Mouse (Mus musculus) embryonic facial prominence, embryonic 11.5 days (tissue): ENCODE data around the gene Sspo. TPM values are rescaled to one million over a fixed set of nuclear protein-coding genes. Genes with fewer than 3 reads are reported as not detected.
"Not testable (repeated sequence)": the region's sequence is repeated elsewhere in the genome, so short reads cannot be mapped to it uniquely, and the experiment has no call there.

ENCODE experiments used
- ATAC-seq: fragments of 200-750 bp; cut with Nextera tagmentation; replicated peaks from 2 replicates; pipeline ENCODE4 v1.8.0; 2017; ENCODE audit warnings: low read depth; ENCODE audit not compliant: insufficient number of reproducible peaks, low FRiP score, low TSS enrichment
- DNase-seq: peaks from one replicate; pipeline ENCODE4 v3.0.0-alpha.2; 2015; ENCODE audit warnings: low spot score
- H3K27ac ChIP-seq: fragments of 300-500 bp; sonication (generic); replicated peaks from 2 replicates; pipeline ENCODE4 v1.5.1; 2014; ENCODE audit warnings: mild to moderate bottlenecking, low read depth, low read length, control low read depth
- H3K27me3 ChIP-seq: fragments of 300-500 bp; sonication (generic); 2 replicates; pipeline ENCODE4 v1.6.1; 2014; ENCODE audit warnings: mild to moderate bottlenecking, low read length, moderate library complexity, mixed read lengths; ENCODE audit not compliant: control insufficient read depth, insufficient read depth
- H3K36me3 ChIP-seq: fragments of 300-500 bp; sonication (generic); replicated peaks from 2 replicates; pipeline ENCODE4 v1.6.1; 2014; ENCODE audit warnings: low read depth, mild to moderate bottlenecking, low read length, moderate library complexity, mixed read lengths; ENCODE audit not compliant: control insufficient read depth, insufficient read depth
- H3K4me1 ChIP-seq: fragments of 300-500 bp; sonication (generic); 2 replicates; pipeline ENCODE4 v1.6.1; 2014; ENCODE audit warnings: low read length, mixed read lengths; ENCODE audit not compliant: control insufficient read depth, insufficient read depth
- H3K4me2 ChIP-seq: fragments of 300-500 bp; sonication (generic); 2 replicates; pipeline ENCODE4 v1.6.1; 2014; ENCODE audit warnings: low read depth, mild to moderate bottlenecking, control low read depth, low read length, moderate library complexity
- H3K4me3 ChIP-seq: fragments of 300-500 bp; sonication (generic); 2 replicates; pipeline ENCODE4 v1.5.1; 2014; ENCODE audit warnings: low read depth, low read length, control low read depth
- H3K9ac ChIP-seq: fragments of 300-500 bp; sonication (generic); replicated peaks from 2 replicates; pipeline ENCODE4 v1.6.1; 2014; ENCODE audit warnings: mild to moderate bottlenecking, control low read depth, low read length
- H3K9me3 ChIP-seq: fragments of 300-500 bp; sonication (generic); replicated peaks from 2 replicates; pipeline ENCODE4 v1.6.1; 2016; ENCODE audit warnings: mild to moderate bottlenecking, low read length, inconsistent platforms, mixed read lengths; ENCODE audit not compliant: control insufficient read depth
- WGBS: fragments of 180-500 bp; shearing (Covaris S2); extraction: QIAGEN DNeasy Blood & Tissue Kit; methylation state at CpG from one replicate; pipeline ENCODE4 v1.1.7; 2014; 5-methylcytosine and 5-hydroxymethylcytosine counted together
- polyA plus RNA-seq: library from polyadenylated mRNA; unstranded; fragments of >200 nt; fragmentation: Nextera tagmentation; extraction: Ambion mirVana; gene quantifications from 2 replicates; pipeline ENCODE4 v1.2.1, GENCODE M21; 2014

The Sspo gene
- polyA plus RNA-seq, 1 experiment from 2014 or later: 0.36 TPM

DNA sequence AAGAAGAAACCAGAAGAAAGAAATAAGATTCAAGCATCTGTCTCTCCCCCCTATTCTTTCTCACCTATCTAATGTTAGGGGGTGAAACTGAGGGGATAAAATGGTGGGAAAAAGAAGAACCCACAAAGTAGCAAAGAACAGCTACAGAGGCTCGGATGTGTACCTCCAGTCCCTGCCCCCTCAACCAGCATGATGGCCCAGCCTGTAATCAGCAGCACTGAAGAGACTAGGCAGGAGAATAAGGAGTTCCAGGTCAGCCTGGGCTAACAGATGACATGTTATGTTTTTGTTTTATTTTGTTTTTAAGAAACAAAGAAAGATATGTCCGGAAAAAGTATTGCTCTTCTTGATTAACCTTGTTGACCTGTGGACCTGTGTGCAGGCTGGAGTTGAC lies 55.8 kb downstream of the Sspo start:
- 13% methylated on average over 2 of the region's 2 CpGs for WGBS
- H3K36me3 ChIP-seq: no peaks in the 10 kb centered on the region
- DNase-seq (no peak), ATAC-seq (peak; percentile 45; the same call in 1 of the 2 replicates)
- H3K4me1 ChIP-seq: no peaks in the 10 kb centered on the region
- no peak overlapping the region for H3K4me2 ChIP-seq
- no peak overlapping the region for H3K4me3 ChIP-seq
- H3K27ac ChIP-seq: no peak overlapping the region
- H3K27me3 ChIP-seq: no peaks in the 10 kb centered on the region
- no peak overlapping the region for H3K9ac ChIP-seq
- no peaks in the 10 kb centered on the region for H3K9me3 ChIP-seq

DNA sequence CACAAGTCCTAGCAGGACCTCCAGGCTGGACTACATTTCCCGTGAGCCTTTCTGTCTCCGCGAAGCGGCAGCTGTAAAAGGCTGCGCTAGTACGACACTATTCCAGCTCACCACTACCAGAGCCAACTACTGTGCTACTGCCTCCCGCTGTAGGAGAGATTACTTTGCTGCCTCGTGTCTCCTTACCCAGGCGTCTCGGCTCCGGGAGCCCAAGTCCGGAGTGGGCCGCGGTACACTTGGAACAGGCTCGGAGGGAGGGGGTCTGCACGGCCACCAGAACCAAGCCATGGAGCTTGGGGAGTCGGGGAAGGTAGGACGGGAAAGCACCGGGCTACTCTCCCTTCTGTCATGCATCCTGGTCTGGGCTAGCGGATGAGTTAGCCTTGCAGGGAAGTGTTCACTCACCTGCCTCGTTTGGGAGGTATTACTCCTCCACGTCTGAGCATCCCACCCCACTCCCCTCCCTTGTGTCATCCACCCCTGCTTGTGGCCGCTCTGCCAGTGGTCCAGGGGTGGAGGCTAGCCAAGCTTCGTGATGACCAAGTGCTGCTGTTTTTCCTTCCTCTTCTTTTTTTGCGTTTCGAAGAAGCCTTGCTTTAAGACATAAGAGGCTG lies 56.3 kb downstream of the Sspo start:
- peak; percentile 94 for ATAC-seq

DNA sequence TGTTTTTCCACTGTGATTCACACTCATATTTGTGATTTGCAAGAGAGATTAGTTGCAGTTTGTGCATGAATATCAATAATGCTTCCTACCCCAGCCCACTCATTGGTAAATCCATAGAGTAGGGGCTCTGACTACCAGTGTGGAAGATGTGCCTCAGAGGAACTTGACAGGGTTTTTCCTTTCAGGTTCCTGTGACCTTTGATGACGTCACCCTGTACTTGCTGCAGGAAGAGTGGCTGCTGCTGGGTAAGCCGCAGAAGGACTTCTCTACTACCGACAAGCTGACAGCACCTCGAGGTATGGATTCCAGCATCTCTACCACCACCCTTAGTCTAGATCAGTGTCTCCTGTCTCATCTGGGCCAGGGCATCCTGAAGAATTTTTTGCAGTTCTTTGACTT lies 60.1 kb downstream of the Sspo start:
- Histone ChIP-seq H3K9me3 (no peaks in the 10 kb centered on the region), H3K4me2 (no peak overlapping the region), H3K27me3 (no peaks in the 10 kb centered on the region), H3K36me3 (no peaks in the 10 kb centered on the region), H3K4me3 (no peak overlapping the region), H3K27ac (no peak overlapping the region), H3K4me1 (no peaks in the 10 kb centered on the region), H3K9ac (no peak overlapping the region)
- ATAC-seq: no peak
- WGBS: 83% methylated on average over 4 of the region's 4 CpGs
- no peak for DNase-seq

More for the DNA sequence above, 56.3 kb downstream of the Sspo start:
- Histone ChIP-seq H3K36me3 (no peaks in the 10 kb centered on the region), H3K9me3 (no peaks in the 10 kb centered on the region), H3K27ac (no peak overlapping the region), H3K4me3 (peak overlapping the region; percentile 45), H3K4me2 (peak overlapping the region; percentile 77), H3K9ac (peak overlapping the region; percentile 61), H3K4me1 (no peaks in the 10 kb centered on the region), H3K27me3 (no peaks in the 10 kb centered on the region)
- DNase-seq: peak; percentile 88
- under 1% methylated on average over 26 of the region's 26 CpGs for WGBS

DNA sequence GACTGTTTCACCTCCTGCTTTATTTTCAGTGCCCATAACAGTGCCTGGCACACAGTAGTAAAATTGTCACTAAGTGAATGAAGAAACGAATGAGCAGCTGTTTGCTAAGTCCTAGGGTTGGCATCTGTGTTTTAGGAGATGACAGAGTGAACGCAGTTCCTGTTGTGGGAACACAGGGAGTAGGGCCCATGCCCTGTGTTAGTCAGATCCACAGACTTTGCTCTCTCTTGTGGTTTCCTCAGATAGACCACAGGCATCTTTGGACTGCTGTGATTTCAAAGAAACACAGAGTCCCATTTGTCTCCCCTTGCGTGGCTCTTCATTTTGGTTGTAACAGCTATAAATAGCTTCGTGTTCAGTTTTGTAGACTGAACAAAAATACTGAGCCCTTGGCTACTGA lies 62.4 kb downstream of the Sspo start:
- H3K4me3 ChIP-seq: no peak overlapping the region
- DNase-seq: no peak
- WGBS: 81% methylated on average over 4 of the region's 4 CpGs
- H3K4me2 ChIP-seq: no peak overlapping the region
- H3K36me3 ChIP-seq: no peaks in the 10 kb centered on the region
- no peaks in the 10 kb centered on the region for H3K4me1 ChIP-seq
- ATAC-seq: no peak
- no peak overlapping the region for H3K9ac ChIP-seq
- no peaks in the 10 kb centered on the region for H3K27me3 ChIP-seq
- no peaks in the 10 kb centered on the region for H3K9me3 ChIP-seq
- H3K27ac ChIP-seq: no peak overlapping the region

- no peaks in the 10 kb centered on the region for H3K27me3 ChIP-seq
- H3K36me3 ChIP-seq: no peaks in the 10 kb centered on the region
- no peak overlapping the region for H3K4me2 ChIP-seq
- no peak overlapping the region for H3K9ac ChIP-seq
- 89% methylated on average over 7 of the region's 7 CpGs for WGBS
- H3K4me3 ChIP-seq: no peak overlapping the region
- no peaks in the 10 kb centered on the region for H3K9me3 ChIP-seq
- no peaks in the 10 kb centered on the region for H3K4me1 ChIP-seq
- ATAC-seq (no peak), DNase-seq (no peak)
- no peak overlapping the region for H3K27ac ChIP-seq
Measured at GRCm38 (mm10) chr6:48511861-48512260, 63.8 kb downstream of the Sspo start.

DNA sequence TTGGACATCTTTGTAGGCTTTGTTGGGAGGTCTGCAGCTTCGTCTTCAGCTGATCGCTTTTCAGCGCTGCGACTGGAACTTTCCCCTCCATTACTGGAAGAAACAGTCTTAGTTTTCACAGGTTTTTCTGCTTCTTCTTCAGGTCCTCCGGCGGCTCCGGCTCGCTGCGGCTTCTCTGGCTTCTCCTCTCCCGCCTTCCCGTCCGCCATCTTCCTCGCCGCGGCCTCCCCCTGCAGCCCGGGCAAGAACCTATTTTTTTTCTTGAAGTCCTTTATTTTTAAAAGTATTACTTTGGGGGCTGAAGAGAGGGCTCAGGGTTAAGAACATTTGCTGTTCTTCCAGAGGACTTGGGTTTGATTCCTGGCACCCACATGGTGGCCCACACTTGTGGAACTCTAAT lies 76.9 kb downstream of the Sspo start:
- H3K4me1 ChIP-seq, H3K27ac ChIP-seq, H3K27me3 ChIP-seq, H3K9me3 ChIP-seq, H3K4me3 ChIP-seq, DNase-seq, H3K36me3 ChIP-seq, H3K4me2 ChIP-seq, H3K9ac ChIP-seq, ATAC-seq: not testable (repeated sequence)
- WGBS: 97% methylated on average over 12 of the region's 16 CpGs

DNA sequence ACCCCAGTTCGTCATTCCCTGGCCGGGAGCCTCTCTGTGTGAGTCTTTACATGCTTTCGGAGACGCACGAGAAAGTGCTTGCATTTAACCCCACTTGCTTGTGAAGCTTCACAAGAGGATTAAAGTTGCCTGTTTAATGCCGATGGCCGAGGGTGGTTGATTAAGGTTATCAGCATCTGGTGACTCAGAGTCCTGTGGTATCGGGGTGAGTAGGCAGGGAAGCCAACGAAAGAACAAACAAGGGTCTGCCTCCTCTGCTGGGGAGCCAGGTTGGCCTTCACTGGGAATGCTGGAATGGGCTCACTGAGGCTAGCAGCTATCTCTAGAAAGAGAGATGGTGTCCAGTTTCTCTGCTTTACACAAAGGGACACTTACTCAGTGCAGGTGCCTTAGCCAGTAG lies 79.9 kb downstream of the Sspo start:
- ATAC-seq: no peak
- 93% methylated on average over 9 of the region's 9 CpGs for WGBS
- H3K36me3 ChIP-seq: no peaks in the 10 kb centered on the region; the same call in 1 of the 2 replicates
- H3K27me3 ChIP-seq: no peaks in the 10 kb centered on the region
- no peaks in the 10 kb centered on the region for H3K4me1 ChIP-seq
- H3K27ac ChIP-seq: no peak overlapping the region
- H3K9me3 ChIP-seq: no peaks in the 10 kb centered on the region
- no peak overlapping the region for H3K4me2 ChIP-seq
- no peak overlapping the region for H3K9ac ChIP-seq
- no peak overlapping the region for H3K4me3 ChIP-seq
- no peak for DNase-seq

- no peaks in the 10 kb centered on the region for H3K27me3 ChIP-seq
- H3K9ac ChIP-seq: no peak overlapping the region
- no peaks in the 10 kb centered on the region for H3K9me3 ChIP-seq
- H3K36me3 ChIP-seq: no peaks in the 10 kb centered on the region; the same call in 1 of the 2 replicates
- no peak for ATAC-seq
- H3K4me3 ChIP-seq: no peak overlapping the region
- no peak overlapping the region for H3K27ac ChIP-seq
- no peak overlapping the region for H3K4me2 ChIP-seq
- H3K4me1 ChIP-seq: no peaks in the 10 kb centered on the region
- WGBS: 73% methylated on average over 14 of the region's 14 CpGs
- no peak for DNase-seq
Measured at GRCm38 (mm10) chr6:48529261-48529660, 81.2 kb downstream of the Sspo start.
